Mouse (Mus musculus): ENCODE data around the gene Nyap2. TPM values are rescaled to one million over a fixed set of nuclear protein-coding genes. Genes with fewer than 3 reads are reported as not detected.

Gene Nyap2
- polyA plus RNA-seq (2015; fragmentation: Illumina TruSeq; extraction: RNeasy Lipid Tissue Mini Kit (QIAGEN cat#74804); ENCODE audit: low read depth, low replicate concordance) = 14.6 TPM

DNA sequence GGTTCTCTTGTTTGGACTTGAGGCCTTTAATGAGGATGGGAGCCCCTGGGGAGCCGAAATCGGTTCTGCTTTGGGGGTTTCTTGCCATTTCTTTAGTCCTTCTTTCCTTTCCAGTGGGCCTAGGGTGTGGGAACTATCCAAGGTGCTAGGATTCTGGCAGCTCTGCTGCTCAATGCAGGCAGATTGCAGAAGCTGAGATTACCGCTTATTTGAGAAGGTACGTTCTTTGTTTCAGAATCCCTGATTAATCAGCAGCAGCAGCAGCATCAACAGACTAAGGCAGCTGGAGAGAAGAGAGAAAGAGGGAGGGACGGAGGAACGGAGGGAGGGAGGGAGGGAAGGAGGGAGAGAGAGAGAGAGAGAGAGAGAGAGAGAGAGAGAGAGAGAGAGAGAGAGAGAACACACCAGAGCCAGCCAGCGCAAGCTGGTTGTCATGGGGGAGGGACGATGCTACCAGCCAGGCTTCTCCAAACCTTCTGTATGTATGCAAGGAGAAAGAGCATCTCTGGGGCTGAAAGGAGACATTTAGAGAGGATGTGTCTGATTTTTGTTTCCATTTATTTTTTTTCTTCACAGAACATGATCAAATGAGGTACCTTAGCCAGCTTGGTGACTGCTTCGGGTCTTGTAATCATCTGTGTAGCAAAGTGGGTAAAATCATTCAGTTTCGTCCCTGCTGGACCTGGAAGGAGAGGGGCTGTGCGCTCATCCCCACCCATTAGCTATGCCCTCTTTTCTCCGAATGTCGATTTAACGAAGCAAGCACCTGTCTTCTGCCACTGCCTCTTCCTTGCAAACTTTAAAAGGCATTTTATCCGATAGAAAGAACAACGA is at the start of gene Nyap2:
Nyap2 (plus strand) TSS at position 120 of the 834 bp plus-strand sequence.

